Mouse (Mus musculus) liver, embryonic 14.5 days (tissue): ENCODE measurements around the gene Ncbp3.

ENCODE experiments used
- CTCF ChIP-seq: IDR thresholded peaks from 2 replicates; pipeline ENCODE4 v1.5.1; 2016; ENCODE audit warnings: antibody characterized with exemption, low read depth, control low read depth
- EP300 ChIP-seq: IDR thresholded peaks from 2 replicates; pipeline ENCODE4 v1.6.1; 2016; ENCODE audit warnings: antibody characterized with exemption, low read depth

DNA sequence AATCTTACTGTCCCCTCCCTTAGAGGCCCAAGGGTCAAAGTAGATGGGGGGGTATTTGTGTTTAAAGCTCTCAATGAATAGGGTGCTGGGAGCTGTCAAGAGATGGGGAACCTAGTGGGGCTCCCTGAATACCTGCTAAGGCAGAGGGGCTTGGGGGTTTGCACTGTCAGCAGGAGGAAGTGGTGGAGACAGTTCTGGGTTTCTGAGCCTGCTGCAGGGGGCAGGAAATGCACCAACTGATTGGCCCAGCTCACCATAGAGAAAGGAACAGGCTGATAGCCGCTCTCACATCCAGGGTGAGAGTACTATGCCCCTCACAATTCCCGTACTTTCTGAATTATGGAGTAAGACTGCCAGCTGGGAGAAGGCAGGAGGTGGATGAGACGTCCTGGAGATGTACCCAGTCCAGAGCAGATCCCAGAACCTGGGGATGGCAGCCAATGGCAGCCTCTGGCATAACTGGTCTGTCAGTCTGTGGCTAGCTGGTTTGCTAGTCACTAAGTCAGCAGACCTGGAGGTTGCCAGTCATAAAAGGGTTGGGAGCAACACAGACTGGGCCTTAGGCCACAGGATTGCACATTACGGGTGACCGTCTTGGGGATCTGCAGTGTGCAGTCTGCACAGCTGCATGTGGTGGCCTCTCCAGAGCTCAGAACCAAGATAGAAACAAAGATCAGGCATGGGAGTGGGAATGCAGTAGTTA lies 60.8 kb downstream of the Ncbp3 start:
- TF ChIP-seq EP300 (no peak), CTCF (no peak)
